Mouse (Mus musculus) hematopoietic stem cell, adult 5-6 weeks (primary cell): ENCODE data around the gene Scgb2b26. TPM values are rescaled to one million over a fixed set of nuclear protein-coding genes. Genes with fewer than 3 reads are reported as not detected.
"Not testable (repeated sequence)": the region's sequence is repeated elsewhere in the genome, so short reads cannot be mapped to it uniquely, and the experiment has no call there.

Source experiments
- ATAC-seq, 2 experiments: fragments of 125-278 bp in 1 of 2; replicated peaks in 1 of 2; 2 replicates each; pipeline ENCODE4 v1.8.0; 2016 to 2017; ENCODE audit warnings: inconsistent platforms in 2 of 2, mild to moderate bottlenecking in 2 of 2, moderate number of reproducible peaks in 2 of 2, low read depth in 1 of 2, moderate TSS enrichment in 1 of 2; ENCODE audit not compliant: low FRiP score in 2 of 2, poor library complexity in 2 of 2, severe bottlenecking in 2 of 2, insufficient read depth in 1 of 2, low TSS enrichment in 1 of 2
- total RNA-seq: library from RNA; stranded (forward); fragments of 172-1452, 232-1000 nt; gene quantifications from 2 replicates; pipeline ENCODE4 v1.2.3, GENCODE M21; 2017

Gene Scgb2b26
- not detected in 2 replicates for total RNA-seq

DNA sequence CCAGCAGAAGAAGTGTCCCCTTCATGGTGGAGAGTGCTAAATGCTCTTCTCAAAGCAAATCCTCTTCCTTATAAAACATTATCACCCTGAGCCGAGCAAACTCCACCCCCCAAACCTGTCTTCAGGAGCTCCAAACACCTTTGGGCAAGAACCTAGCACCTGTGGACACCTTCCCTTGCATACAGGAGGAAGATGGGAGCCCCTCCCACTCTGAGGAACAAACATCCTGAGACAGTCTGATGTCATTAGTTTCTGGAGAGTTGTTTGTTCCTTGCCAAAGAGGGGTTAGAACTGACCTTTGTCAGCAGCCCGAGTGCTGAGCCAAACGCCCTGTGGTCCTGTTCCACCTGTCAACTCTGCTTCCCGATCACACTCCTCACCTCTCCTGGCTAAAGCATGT lies at the start of gene Scgb2b26:
Gene Scgb2b26, minus strand, starts transcription at position 101 of the 400 bp plus-strand sequence.
- no peak for ATAC-seq

- not testable (repeated sequence) for ATAC-seq
Measured at GRCm38 (mm10) chr7:33982281-33982680, 37.4 kb upstream of the Scgb2b26 start.

DNA sequence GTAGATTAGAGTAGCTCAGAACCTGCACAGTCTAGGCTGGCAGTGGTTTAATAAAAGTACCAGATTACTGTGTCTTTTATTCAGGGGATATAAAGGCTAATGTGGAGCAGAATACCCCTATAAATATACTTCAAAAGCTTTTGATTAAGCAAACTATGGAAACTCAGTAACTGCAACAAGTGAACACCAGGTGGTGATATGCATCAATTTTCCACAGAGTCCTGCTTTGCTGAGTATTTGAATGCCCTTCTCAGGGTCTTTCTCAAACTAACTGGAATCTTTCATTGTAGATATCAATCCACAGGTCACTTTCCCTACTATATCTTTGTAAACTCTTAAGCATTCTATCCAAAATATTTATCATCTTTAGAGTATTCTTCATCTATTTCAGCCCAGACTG lies 41.9 kb downstream of the Scgb2b26 start:
- no peak for ATAC-seq

DNA sequence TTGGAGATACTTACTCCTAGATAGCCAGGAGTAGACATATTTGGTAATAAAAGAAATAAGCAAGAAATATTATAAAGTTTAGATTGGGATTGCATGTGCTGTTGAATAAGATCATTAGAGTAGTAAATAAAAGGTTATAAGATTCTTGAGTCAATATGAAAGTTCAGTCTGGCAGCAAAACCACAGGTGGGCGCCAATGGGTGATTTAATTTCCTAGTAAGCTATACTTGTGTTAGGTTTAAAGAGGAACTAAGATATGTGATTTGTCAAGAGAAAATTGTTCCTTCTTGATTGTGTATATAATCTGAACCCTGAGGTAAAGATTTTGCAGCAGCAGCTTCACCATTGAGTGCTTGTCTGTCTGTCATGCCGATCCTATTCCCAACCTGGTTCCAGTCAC lies 44.0 kb downstream of the Scgb2b26 start:
- ATAC-seq, result no peak

- no peak for ATAC-seq
Measured at GRCm38 (mm10) chr7:33900007-33900406, 44.8 kb downstream of the Scgb2b26 start.

Other genes starting within 250 kb of the Scgb2b26 start
- gene Scgb2b24, start 205.7 kb downstream of the Scgb2b26 start, total RNA-seq, result not detected in 2 replicates
- not detected in 2 replicates for gene Scgb1b24, start 201.2 kb downstream of the Scgb2b26 start, total RNA-seq
- not detected in 2 replicates for gene Scgb2b27, start 68.9 kb upstream of the Scgb2b26 start, total RNA-seq
- not detected in 2 replicates for gene Scgb1b27, start 76.4 kb upstream of the Scgb2b26 start, total RNA-seq
- not detected in 2 replicates for gene Scgb1b30, start 150.4 kb upstream of the Scgb2b26 start, total RNA-seq
- 1.2 and 1.5 TPM in 2 replicates for gene Wtip, start 188.2 kb upstream of the Scgb2b26 start, total RNA-seq
- 152 and 171 TPM in 2 replicates for gene Uba2, start 224.6 kb upstream of the Scgb2b26 start, total RNA-seq